Mouse (Mus musculus): ENCODE measurements around the gene 0610010K14Rik. TPM values are rescaled to one million over a fixed set of nuclear protein-coding genes. Genes with fewer than 3 reads are reported as not detected.

0610010K14Rik gene
- total RNA-seq, 4 experiments from 2014 or later = 22.2 to 31.6 (median 29.0) TPM

DNA sequence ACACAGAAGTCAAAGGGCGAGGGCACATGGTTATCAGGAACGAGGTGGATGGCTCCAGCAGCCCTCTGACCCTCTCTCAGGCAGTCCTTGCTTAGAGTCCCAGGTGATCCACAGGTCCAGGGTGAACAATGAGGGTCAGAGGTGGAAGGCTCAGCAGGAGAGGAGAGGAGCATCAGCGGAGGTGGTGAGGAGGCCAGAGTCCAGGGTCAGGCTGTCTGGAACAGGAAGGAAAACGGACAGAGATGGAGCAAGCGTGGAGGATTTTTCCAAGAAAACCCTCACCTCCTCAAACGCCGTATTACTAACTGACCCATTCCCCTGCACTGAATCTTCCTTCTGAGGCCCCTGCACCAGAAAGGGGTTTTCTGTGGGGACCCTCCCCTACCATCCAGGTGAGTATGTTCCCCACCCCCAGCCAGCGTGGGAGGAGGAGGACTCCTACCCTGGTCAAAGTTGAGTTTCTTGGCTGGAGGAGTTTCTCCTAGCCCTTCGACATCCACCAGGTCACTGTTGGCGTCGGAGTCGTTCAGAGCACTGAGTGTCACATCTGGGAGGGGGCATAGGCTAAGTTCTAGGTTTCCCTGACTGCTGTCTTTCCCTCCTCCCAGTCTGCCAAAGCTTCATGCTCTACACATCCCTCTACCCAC lies 2.3 kb downstream of the 0610010K14Rik start:
- DNase-seq (ENCODE audit: low spot score) = no peak

GRCm38 (mm10) chr11:70234497-70234896 lies 3.2 kb downstream of the 0610010K14Rik start:
- DNase-seq (ENCODE audit: low spot score) = no peak

- no peak for DNase-seq (ENCODE audit: low spot score)
Measured at GRCm38 (mm10) chr11:70234037-70234436, 3.7 kb downstream of the 0610010K14Rik start.

- DNase-seq (ENCODE audit: low spot score) = no peak
Measured at GRCm38 (mm10) chr11:70233016-70233415, 4.7 kb downstream of the 0610010K14Rik start.

DNA sequence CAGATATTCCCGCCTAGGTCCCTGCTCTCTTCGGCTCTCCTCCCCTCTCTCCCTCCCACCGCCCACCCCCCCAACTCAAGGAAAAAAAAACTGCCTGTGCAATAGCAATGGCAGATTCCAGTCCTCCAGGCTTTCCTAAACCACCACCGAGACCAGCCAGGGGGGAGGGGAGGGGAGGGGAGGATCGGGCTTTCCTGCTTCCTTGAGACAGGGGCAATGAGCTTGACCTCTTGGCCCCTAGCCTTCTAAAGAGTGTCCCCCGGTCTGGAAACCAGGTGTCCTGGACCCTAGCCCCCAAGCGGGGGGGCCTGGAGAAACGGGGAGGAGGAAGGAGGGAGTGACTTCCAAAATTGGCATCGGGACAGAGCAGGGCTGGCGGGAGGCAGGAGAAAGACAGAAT lies 5.2 kb downstream of the 0610010K14Rik start:
- DNase-seq (ENCODE audit: low spot score) = no peak

DNA sequence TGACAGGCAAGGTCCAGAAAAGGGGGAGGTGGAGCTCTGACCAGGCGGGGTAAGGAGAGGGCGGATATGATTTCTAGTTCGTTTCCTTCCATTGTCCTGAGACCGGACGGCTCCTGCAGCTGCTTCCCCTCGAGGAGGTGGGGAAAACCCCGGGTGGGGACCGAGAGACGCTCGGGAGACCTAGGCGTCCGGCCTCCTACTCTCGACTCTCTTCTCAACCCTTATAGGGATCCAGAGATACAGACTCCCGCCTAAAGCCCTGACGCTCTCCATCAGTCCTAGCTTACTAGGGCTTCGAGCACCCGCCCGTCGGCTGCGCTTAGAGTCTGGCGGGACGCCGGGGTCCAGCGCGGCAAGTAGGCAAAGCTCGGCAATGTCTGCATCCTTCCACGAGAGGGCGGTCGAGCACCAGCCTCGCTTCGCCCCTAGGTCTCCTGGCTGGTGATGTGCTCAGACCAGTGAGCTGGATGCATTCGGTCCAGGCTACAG lies 7.4 kb downstream of the 0610010K14Rik start:
- peak; percentile 90 for DNase-seq (ENCODE audit: low spot score)

DNA sequence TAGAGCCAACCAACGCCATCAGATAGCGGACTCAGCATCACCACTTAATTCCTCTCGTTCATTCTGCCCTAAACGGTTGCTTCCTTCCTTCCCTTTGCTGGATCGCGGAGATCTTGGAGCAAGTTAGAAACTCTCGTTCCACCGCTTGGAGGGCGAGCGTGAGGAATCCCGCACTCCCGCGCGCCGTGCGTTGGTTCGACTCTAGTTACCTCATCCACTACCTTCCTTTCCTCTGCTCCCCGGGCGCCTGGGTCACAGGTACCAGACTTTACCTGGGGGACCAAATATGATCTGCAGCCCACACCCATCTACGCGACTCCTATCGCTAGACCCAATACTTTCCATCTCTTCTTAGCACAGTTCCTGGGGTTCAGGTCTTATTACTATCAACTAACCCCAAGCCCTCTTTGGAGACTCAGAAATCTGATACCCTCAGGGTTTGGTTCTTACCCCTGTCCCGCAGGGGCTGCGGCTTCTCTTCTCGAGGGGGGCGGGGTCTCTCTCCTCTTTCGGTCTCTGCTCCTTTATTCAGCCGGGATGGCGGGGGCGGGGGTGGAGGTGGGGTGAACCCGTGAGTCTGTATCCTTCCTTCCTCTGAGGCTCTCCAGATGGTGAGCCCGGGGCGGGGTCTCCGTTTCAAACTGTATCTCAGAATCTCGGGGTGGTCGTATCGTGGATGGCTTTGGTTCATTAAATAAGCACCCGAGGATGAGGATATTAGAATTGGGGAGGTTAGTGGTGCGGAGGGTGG lies 8.3 kb downstream of the 0610010K14Rik start, which contains the start of gene Bcl6b:
TSS of gene Bcl6b (minus strand) at position 539 of the 751 bp plus-strand sequence.
- DNase-seq (ENCODE audit: low spot score) = peak; percentile 65

DNA sequence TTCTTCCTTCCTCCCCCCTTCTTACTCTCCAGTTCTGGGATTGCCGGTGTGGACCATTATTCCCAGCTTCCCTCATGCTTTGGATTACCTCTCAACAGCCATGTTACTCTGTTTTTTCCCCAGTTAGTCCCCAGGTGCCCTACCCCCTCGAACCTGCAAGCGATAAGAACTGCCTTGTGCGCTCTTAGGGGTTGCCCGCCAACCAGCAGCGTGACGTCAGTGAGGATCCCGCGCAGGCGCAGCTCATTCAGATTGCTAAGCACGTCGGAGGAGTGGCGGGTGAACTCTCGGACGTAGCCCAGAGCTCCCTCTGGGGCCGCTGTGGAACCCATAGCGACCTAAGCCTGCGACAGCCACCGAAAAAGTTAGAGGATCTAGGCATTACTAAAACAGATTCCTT lies 8.9 kb downstream of the 0610010K14Rik start:
- peak; percentile 87 for DNase-seq (ENCODE audit: low spot score)

DNA sequence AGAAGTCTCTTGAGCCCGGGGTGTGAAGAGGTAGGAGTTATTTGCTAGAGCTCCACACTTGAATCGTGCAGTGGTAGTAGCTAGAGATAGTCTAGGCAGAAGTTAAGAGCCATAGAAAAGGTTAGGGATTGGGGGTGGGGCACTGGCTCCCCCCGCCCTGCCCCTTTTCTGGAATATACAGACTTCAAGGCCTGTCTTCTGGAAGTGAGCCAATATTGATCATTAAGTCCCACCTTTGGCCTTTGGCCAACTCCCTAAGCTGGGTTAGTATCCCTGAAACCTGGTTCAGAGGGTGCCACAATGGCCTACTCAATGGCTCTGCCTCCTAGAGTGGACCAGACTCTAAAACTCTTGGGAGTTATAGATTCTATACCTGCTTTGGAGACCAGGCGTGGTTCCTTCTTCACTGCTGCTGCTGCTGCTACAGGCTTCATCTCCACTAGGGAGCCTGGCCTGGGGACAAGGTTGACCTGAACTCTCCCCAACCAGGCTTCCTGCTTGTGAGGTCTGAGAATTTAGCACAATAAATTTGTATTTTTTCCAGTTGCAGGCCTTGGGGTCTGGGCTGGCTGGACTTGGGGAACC lies 10.0 kb downstream of the 0610010K14Rik start:
- no peak for DNase-seq (ENCODE audit: low spot score)

GRCm38 (mm10) chr11:70227126-70227525 lies 10.6 kb downstream of the 0610010K14Rik start:
- no peak for DNase-seq (ENCODE audit: low spot score)

DNA sequence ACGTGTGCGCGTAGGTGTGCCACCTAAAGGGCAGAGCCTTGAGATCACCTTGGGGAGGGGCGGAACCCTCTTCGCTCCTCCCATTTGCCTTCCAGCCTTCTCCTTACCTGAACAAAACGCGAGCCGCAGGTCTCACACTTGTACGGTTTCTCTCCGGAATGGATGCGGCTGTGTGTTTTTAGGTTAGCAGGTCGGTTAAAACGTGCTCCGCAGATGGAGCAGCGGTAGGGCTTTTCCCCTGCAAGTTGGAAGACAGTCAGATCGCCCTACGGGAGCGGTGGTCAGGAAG lies 11.2 kb downstream of the 0610010K14Rik start:
- DNase-seq (ENCODE audit: low spot score) = no peak

- no peak for DNase-seq (ENCODE audit: low spot score)
Measured at GRCm38 (mm10) chr11:70225798-70226601, 11.7 kb downstream of the 0610010K14Rik start.

DNA sequence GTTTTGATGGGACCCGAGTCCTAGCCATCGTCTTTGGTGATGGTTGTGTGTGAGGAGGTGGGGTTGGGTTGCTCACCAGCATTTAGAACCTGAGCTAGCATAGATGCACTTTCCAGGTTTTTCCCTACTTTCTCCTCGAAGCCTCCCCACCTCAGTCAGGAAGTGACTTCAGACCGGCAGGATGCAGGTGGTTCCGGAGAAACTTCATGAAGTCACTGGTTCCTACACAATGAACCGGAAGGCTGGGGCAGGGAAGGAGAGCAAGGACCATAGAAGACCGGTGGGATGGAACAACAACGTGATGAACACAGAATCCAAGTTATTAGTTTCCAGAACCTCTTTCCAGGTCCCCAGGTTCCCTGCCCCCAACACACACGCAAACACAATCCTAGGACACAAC lies 14.0 kb downstream of the 0610010K14Rik start:
- peak; percentile 90 for DNase-seq (ENCODE audit: low spot score)

GRCm38 (mm10) chr11:70221603-70222500 lies 15.9 kb downstream of the 0610010K14Rik start:
- DNase-seq (ENCODE audit: low spot score) = peak; percentile 75

DNA sequence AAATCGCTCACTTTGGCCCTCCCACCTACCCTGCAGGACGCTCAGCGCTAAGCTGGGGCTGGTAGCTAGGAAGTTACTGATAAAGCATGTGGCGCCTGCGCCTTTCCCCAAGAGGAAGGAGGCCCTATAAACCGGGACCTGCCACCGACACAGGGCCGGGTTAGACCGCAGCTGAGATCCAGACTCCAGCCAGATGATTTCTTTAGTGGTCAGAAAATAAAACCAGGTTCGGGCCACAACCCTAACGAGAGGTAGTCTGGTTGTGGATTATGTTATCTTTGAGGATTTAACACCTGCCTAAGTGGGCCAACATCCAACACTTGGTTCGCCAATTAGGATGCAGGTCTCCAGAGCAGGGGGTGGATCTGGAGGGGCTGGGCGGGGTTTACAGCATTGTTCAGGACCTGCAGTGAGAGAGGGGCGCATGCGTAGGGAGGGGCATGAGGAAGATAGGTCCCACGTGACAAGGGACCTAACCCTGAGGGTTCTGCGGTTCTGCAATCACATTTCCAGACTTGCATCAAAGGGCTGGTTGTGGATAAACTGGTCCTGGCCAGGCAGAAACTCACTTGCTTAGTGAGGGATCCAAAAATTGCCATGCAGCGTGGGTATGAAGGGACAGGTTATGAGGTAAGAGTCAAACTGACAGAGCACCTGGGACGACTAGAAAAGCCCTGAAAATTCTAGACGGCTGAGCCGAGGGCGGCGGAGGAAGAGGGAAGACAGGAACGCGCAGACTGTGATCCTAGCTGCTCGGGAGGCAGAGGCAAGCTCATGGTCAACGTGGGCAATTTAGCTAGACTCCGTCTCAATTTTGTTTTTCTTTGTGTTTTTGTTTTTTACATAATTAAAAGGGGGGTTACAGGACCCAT lies 16.7 kb downstream of the 0610010K14Rik start, which contains the start of gene Slc16a13:
TSS of gene Slc16a13 (minus strand) at position 334 of the 872 bp plus-strand sequence.
- peak; percentile 94 for DNase-seq (ENCODE audit: low spot score)

DNA sequence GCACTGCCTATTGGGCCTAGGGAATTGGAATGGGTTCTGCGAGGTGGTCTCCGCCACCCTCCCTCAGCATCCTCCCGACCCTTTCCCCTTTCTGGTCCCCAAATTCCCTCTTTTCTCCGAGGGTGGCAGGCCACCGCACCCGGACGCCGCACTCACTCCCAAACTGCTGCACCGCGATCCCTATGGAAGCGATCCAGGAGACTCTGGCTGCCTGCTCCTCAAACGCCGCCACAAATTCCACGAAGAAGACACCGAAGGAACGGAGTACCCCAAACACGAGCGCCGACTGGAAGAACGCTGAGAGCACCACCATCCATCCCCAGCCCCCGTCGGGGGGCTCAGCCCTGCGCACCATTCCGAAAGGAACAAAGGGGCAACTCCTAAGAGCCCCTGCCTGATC lies 17.4 kb downstream of the 0610010K14Rik start:
- no peak for DNase-seq (ENCODE audit: low spot score)

DNA sequence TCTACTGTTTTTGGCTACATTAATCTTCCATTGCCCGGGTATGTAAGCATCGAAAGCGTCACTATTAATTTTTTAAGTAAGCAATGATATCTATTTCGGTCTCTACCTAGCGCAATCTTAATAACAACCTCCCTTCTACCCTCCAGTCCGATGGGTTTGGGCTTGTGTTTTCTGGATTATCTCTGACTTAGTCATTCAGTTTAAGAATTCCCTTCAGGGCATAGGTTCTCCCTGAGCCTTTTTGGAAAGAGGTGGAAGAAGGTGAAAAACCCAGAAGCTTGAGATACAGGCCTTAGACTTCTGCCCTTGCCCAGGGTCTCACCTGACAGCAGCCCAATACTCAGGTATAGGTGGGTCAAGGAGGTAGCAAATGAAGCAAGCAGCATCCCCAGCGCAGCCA lies 17.8 kb downstream of the 0610010K14Rik start:
- DNase-seq (ENCODE audit: low spot score) = no peak

DNA sequence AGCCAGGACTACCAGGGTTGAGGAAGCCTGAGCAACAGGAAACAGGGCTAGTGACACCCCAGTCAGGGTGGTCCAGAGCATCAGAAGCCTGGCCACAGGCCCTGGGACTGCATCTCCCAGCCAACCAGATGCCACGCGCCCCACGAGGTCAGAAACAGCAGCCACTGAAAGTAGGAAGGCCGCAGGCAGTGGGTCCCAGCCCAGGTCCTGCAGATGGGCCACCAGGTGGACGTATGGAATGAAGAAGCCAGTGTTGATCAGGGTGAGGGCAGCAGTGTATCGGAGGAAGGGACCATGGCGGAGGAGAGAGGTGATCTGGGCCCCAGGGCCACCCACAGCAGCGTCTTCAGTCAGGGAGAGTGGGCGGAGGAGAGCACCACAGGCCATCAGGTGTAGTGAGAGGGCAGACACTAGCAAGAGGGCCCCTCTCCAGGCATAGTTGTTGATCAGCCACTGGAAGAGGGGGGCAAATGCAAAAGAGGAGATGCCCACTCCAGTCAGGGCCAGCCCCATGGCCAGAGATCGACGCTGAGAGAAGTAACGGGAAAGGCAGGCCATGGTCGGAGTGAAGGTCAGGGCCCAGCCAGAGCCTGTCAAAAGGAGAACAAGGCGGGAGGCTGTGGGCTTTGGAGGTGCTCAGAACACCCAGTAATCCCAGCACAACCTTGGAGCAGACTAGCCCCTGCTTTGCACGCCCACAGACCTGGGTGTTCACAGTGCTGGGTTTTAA lies 18.8 kb downstream of the 0610010K14Rik start:
- no peak for DNase-seq (ENCODE audit: low spot score)

GRCm38 (mm10) chr11:70218039-70218438 lies 19.7 kb downstream of the 0610010K14Rik start:
- no peak for DNase-seq (ENCODE audit: low spot score)
